Mouse (Mus musculus): Measurements from ENCODE around the gene Rragb. TPM values are rescaled to one million over a fixed set of nuclear protein-coding genes. Genes with fewer than 3 reads are reported as not detected.

Rragb gene
- polyA plus RNA-seq, 1 experiment = not detected

- Histone ChIP-seq H3K4me3 (ENCODE audit: insufficient read depth, low read depth, low read length) (no peak overlapping the region), H3K4me1 (ENCODE audit: control insufficient read depth, insufficient read depth, low read length) (no peaks in the 10 kb centered on the region), H3K27ac (ENCODE audit: insufficient read depth, low read depth, low read length) (no peak overlapping the region)
- 58% methylated on average over 1 of the region's 1 CpGs for WGBS
- TF ChIP-seq CTCF (IDR thresholded peaks at IDR 0.05; ENCODE audit: insufficient read depth, low read depth, low read length) = no peak
- TF ChIP-seq POLR2A (IDR thresholded peaks at IDR 0.05; ENCODE audit: insufficient read depth, low read depth, low read length) = no peak
Measured at GRCm38 (mm10) chrX:153211101-153211500, 71.3 kb downstream of the Rragb start.

Other genes with a start within 250 kb of the Rragb start
- not detected in 2 replicates for gene Usp51, start 133.5 kb upstream of the Rragb start, polyA plus RNA-seq (2012; ENCODE audit: insufficient read depth, insufficient read length, low replicate concordance, missing spikeins)
- gene Mageh1, start 102.4 kb upstream of the Rragb start, polyA plus RNA-seq (2012; ENCODE audit: insufficient read depth, insufficient read length, low replicate concordance, missing spikeins) = not detected in 2 replicates
- not detected in 2 replicates for gene Foxr2, start 21.2 kb upstream of the Rragb start, polyA plus RNA-seq (2012; ENCODE audit: insufficient read depth, insufficient read length, low replicate concordance, missing spikeins)
- gene Klf8, start 97.5 kb downstream of the Rragb start, polyA plus RNA-seq (2012; ENCODE audit: insufficient read depth, insufficient read length, low replicate concordance, missing spikeins) = not detected in 2 replicates